22 mouse cellular contexts compared by ENCODE assay signal in the genomic region with DNA sequence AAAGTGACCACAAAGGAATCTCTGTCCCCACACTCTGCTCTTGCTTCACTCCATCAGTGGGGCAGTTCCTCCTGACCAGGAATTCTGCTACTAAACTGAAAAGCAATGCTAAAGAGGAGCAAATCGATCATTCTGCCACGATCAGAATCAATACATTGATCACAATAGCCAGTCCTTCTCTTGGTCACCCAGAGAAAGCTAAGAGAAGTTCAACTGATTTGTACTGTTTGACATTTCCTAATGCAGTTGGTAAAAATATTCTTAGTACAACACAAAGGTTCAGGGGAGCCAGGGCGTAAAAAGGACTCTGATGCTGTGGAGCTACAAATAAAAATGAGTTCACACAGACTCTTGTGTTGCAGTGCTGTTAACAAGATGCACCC.
A peak's percentile ranks its signal among the peaks of the same experiment; 100 is the strongest.
DNase-seq lines count a peak whose midpoint lies in the region; ATAC-seq lines count a peak whose summit lies in the region.
"Had no signal": no experiment of that assay in that cellular context is flagged by ENCODE, and none has a peak within 500 bp of the region (broad histone marks: within the 10 kb centered on the region; RNA-seq: fewer than 3 reads in every experiment).

No protein-coding gene starts in this region.

- H3K4me2 ChIP-seq in embryonic facial prominence, embryonic 13.5 days = no peak overlapping the region
- H3K4me2 ChIP-seq in heart, embryonic 12.5 days = no peak overlapping the region; the same call in 1 of the 2 replicates
- H3K4me2 ChIP-seq in limb, embryonic 15.5 days = no peak overlapping the region
- no peak overlapping the region for H3K4me2 ChIP-seq in neural tube, embryonic 13.5 days
- no peak overlapping the region for H3K4me2 ChIP-seq in neural tube, embryonic 15.5 days
- H3K4me2 ChIP-seq: midbrain, embryonic 11.5 days had no signal

- H3K27ac ChIP-seq in embryonic facial prominence, embryonic 13.5 days = peak overlapping the region; percentile 24; the same call in 1 of the 2 replicates
- H3K27ac ChIP-seq in embryonic facial prominence, embryonic 10.5 days (replicated peaks) = no peak overlapping the region
- H3K27ac ChIP-seq in heart, embryonic 12.5 days (ENCODE audit: poor library complexity, severe bottlenecking) = peak overlapping the region; percentile 71
- 0 out of 2 replicates have a peak overlapping the region, but pooled peaks have one; percentile 38 for H3K27ac ChIP-seq in limb, embryonic 15.5 days
- H3K27ac ChIP-seq in limb, embryonic 10.5 days = no peak overlapping the region
- 0 out of 2 replicates have a peak overlapping the region, but pooled peaks have one; percentile 2 for H3K27ac ChIP-seq in neural tube, embryonic 13.5 days (replicated peaks)
- no peak overlapping the region for H3K27ac ChIP-seq in neural tube, embryonic 15.5 days (replicated peaks)
- H3K27ac ChIP-seq: hindbrain, embryonic 10.5 days; hindbrain, postnatal 0 days; liver, embryonic 14.5 days had no signal

- WGBS in embryonic facial prominence, embryonic 13.5 days = 88% methylated on average over 3 of the region's 3 CpGs
- WGBS in embryonic facial prominence, embryonic 10.5 days = 90% methylated on average over 3 of the region's 3 CpGs
- 71% methylated on average over 3 of the region's 3 CpGs for WGBS in heart, embryonic 12.5 days
- WGBS in limb, embryonic 15.5 days = 89% methylated on average over 3 of the region's 3 CpGs
- 91% methylated on average over 3 of the region's 3 CpGs for WGBS in limb, embryonic 10.5 days
- WGBS in neural tube, embryonic 13.5 days = 80% methylated on average over 3 of the region's 3 CpGs
- 91% methylated on average over 3 of the region's 3 CpGs for WGBS in neural tube, embryonic 15.5 days

- no peak overlapping the region for H3K4me3 ChIP-seq in embryonic facial prominence, embryonic 13.5 days
- H3K4me3 ChIP-seq in embryonic facial prominence, embryonic 10.5 days = no peak overlapping the region
- no peak overlapping the region for H3K4me3 ChIP-seq in heart, embryonic 12.5 days
- H3K4me3 ChIP-seq in limb, embryonic 15.5 days = no peak overlapping the region
- no peak overlapping the region for H3K4me3 ChIP-seq in limb, embryonic 10.5 days
- no peak overlapping the region for H3K4me3 ChIP-seq in neural tube, embryonic 13.5 days
- no peak overlapping the region for H3K4me3 ChIP-seq in neural tube, embryonic 15.5 days (replicated peaks)
- H3K4me3 ChIP-seq: hindbrain, embryonic 10.5 days had no signal

- no peak for DNase-seq in embryonic facial prominence, embryonic 10.5 days (ENCODE audit: low spot score)
- DNase-seq in heart, postnatal 14 days = no peak
- no peak for DNase-seq in limb, embryonic 10.5 days (ENCODE audit: low spot score)
- DNase-seq: adrenal gland, postnatal 10 days; cerebellum, adult 9-11 months; gastrocnemius, postnatal 25 days; kidney, adult 18-20 months; kidney, postnatal 10 days; left cerebral cortex, postnatal 4 days; right cerebral cortex, adult 18-20 months had no signal

- no peak for ATAC-seq in embryonic facial prominence, embryonic 13.5 days (ENCODE audit: insufficient number of reproducible peaks, insufficient read depth, low FRiP score, low TSS enrichment, low read depth)
- ATAC-seq in heart, embryonic 12.5 days (ENCODE audit: insufficient number of reproducible peaks, low FRiP score) = no peak
- no peak for ATAC-seq in limb, embryonic 15.5 days (ENCODE audit: insufficient number of reproducible peaks, low FRiP score, low TSS enrichment, low read depth)
- no peak for ATAC-seq in neural tube, embryonic 13.5 days (ENCODE audit: low read depth)
- ATAC-seq in neural tube, embryonic 15.5 days (ENCODE audit: low FRiP score) = no peak
- ATAC-seq: activated CD4-positive, CD25-positive, alpha-beta regulatory T cell, adult 4 months; CD4-positive, CD25-positive, alpha-beta regulatory T cell, adult 4 months; hindbrain, postnatal 0 days; Patski had no signal

- H3K9ac ChIP-seq in embryonic facial prominence, embryonic 13.5 days = no peak overlapping the region
- H3K9ac ChIP-seq in heart, embryonic 12.5 days = no peak overlapping the region
- H3K9ac ChIP-seq in limb, embryonic 15.5 days = no peak overlapping the region
- H3K9ac ChIP-seq in neural tube, embryonic 13.5 days = no peak overlapping the region
- H3K9ac ChIP-seq in neural tube, embryonic 15.5 days (replicated peaks) = no peak overlapping the region
- H3K9ac ChIP-seq: liver, embryonic 14.5 days had no signal

- H3K4me1 ChIP-seq in embryonic facial prominence, embryonic 13.5 days = peaks cover 65% of the 10 kb centered on the region
- H3K4me1 ChIP-seq in embryonic facial prominence, embryonic 10.5 days = peaks cover 52% of the 10 kb centered on the region
- H3K4me1 ChIP-seq in heart, embryonic 12.5 days (replicated peaks) = peaks cover 86% of the 10 kb centered on the region
- H3K4me1 ChIP-seq in limb, embryonic 15.5 days = peaks cover 59% of the 10 kb centered on the region
- H3K4me1 ChIP-seq in limb, embryonic 10.5 days = peaks cover 33% of the 10 kb centered on the region
- peaks cover 53% of the 10 kb centered on the region for H3K4me1 ChIP-seq in neural tube, embryonic 13.5 days (replicated peaks)
- peaks cover 49% of the 10 kb centered on the region for H3K4me1 ChIP-seq in neural tube, embryonic 15.5 days
- H3K4me1 ChIP-seq: hindbrain, embryonic 10.5 days had no signal

- H3K27me3 ChIP-seq in embryonic facial prominence, embryonic 13.5 days = no peaks in the 10 kb centered on the region
- no peaks in the 10 kb centered on the region for H3K27me3 ChIP-seq in embryonic facial prominence, embryonic 10.5 days (replicated peaks; ENCODE audit: low read depth, poor library complexity, severe bottlenecking)
- no peaks in the 10 kb centered on the region for H3K27me3 ChIP-seq in heart, embryonic 12.5 days (replicated peaks)
- H3K27me3 ChIP-seq in limb, embryonic 15.5 days = no peaks in the 10 kb centered on the region
- no peaks in the 10 kb centered on the region for H3K27me3 ChIP-seq in limb, embryonic 10.5 days (ENCODE audit: low read depth, poor library complexity, severe bottlenecking)
- no peaks in the 10 kb centered on the region for H3K27me3 ChIP-seq in neural tube, embryonic 13.5 days
- no peaks in the 10 kb centered on the region for H3K27me3 ChIP-seq in neural tube, embryonic 15.5 days (replicated peaks)
- H3K27me3 ChIP-seq: Patski had no signal

- no peaks in the 10 kb centered on the region for H3K9me3 ChIP-seq in embryonic facial prominence, embryonic 13.5 days
- H3K9me3 ChIP-seq in embryonic facial prominence, embryonic 10.5 days = no peaks in the 10 kb centered on the region
- no peaks in the 10 kb centered on the region for H3K9me3 ChIP-seq in heart, embryonic 12.5 days (replicated peaks)
- no peaks in the 10 kb centered on the region for H3K9me3 ChIP-seq in limb, embryonic 15.5 days
- no peaks in the 10 kb centered on the region for H3K9me3 ChIP-seq in limb, embryonic 10.5 days (replicated peaks)
- H3K9me3 ChIP-seq in neural tube, embryonic 13.5 days = no peaks in the 10 kb centered on the region
- no peaks in the 10 kb centered on the region for H3K9me3 ChIP-seq in neural tube, embryonic 15.5 days (replicated peaks)
- H3K9me3 ChIP-seq: hindbrain, embryonic 10.5 days had no signal

- intact Hi-C loops in heart, postnatal 14 days (cut with DNase I) = no loop called here

- no peaks in the 10 kb centered on the region for H3K36me3 ChIP-seq in embryonic facial prominence, embryonic 13.5 days
- H3K36me3 ChIP-seq in embryonic facial prominence, embryonic 10.5 days (replicated peaks) = no peaks in the 10 kb centered on the region
- H3K36me3 ChIP-seq in heart, embryonic 12.5 days = no peaks in the 10 kb centered on the region
- H3K36me3 ChIP-seq in limb, embryonic 15.5 days = no peaks in the 10 kb centered on the region
- no peaks in the 10 kb centered on the region for H3K36me3 ChIP-seq in limb, embryonic 10.5 days
- no peaks in the 10 kb centered on the region for H3K36me3 ChIP-seq in neural tube, embryonic 13.5 days
- H3K36me3 ChIP-seq in neural tube, embryonic 15.5 days = no peaks in the 10 kb centered on the region
- H3K36me3 ChIP-seq: hindbrain, embryonic 10.5 days had no signal

Comparison
In these comparisons a context has a peak if more than half of its experiments do, and no peak if none do; other contexts are left out.
1. H3K27ac ChIP-seq: peak in embryonic facial prominence, embryonic 13.5 days (single experiment), heart, embryonic 12.5 days (single experiment), limb, embryonic 15.5 days (single experiment) and neural tube, embryonic 13.5 days (single experiment); none in embryonic facial prominence, embryonic 10.5 days (single experiment), limb, embryonic 10.5 days (single experiment) and neural tube, embryonic 15.5 days (single experiment).